Mouse (Mus musculus) stomach, embryonic 16.5 days (tissue): ENCODE measurements around the gene Ifna5. TPM values are rescaled to one million over a fixed set of nuclear protein-coding genes. Genes with fewer than 3 reads are reported as not detected.

Experiments
- ATAC-seq: fragments of 200-750 bp; cut with Nextera tagmentation; 2 replicates; pipeline ENCODE4 v1.8.0; 2017; ENCODE audit warnings: moderate number of reproducible peaks, moderate TSS enrichment; ENCODE audit not compliant: insufficient read depth, low FRiP score
- H3K27ac ChIP-seq: fragments of 300-500 bp; sonication (generic); 2 replicates; pipeline ENCODE4 v1.5.1; 2014; ENCODE audit warnings: low read length
- H3K27me3 ChIP-seq: fragments of 300-500 bp; sonication (generic); 2 replicates; pipeline ENCODE4 v1.6.1; 2014; ENCODE audit warnings: low read length, control low read depth, mixed read lengths; ENCODE audit not compliant: control insufficient read depth, insufficient read depth
- H3K36me3 ChIP-seq: fragments of 300-500 bp; sonication (generic); 2 replicates; pipeline ENCODE4 v1.6.1; 2014; ENCODE audit warnings: low read length; ENCODE audit not compliant: control insufficient read depth, insufficient read depth
- H3K4me1 ChIP-seq: fragments of 300-500 bp; sonication (generic); 2 replicates; pipeline ENCODE4 v1.6.1; 2014; ENCODE audit warnings: low read length, control low read depth, mixed read lengths; ENCODE audit not compliant: control insufficient read depth, insufficient read depth
- H3K4me2 ChIP-seq: fragments of 300-500 bp; sonication (generic); 2 replicates; pipeline ENCODE4 v1.6.1; 2014; ENCODE audit warnings: low read depth, low read length, mixed read lengths
- H3K4me3 ChIP-seq: fragments of 300-500 bp; sonication (generic); replicated peaks from 2 replicates; pipeline ENCODE4 v1.5.1; 2014; ENCODE audit warnings: mild to moderate bottlenecking, low read length
- H3K9ac ChIP-seq: fragments of 300-500 bp; sonication (generic); 2 replicates; pipeline ENCODE4 v1.6.1; 2014; ENCODE audit warnings: low read length
- H3K9me3 ChIP-seq: fragments of 300-500 bp; sonication (generic); replicated peaks from 2 replicates; pipeline ENCODE4 v1.6.1; 2016; ENCODE audit warnings: low read length, control low read depth; ENCODE audit not compliant: control insufficient read depth
- WGBS: fragments of 180-500 bp; shearing (Covaris S2); extraction: QIAGEN DNeasy Blood & Tissue Kit; methylation state at CpG from one replicate; pipeline ENCODE4 v1.1.7; 2014; 5-methylcytosine and 5-hydroxymethylcytosine counted together
- polyA plus RNA-seq: library from polyadenylated mRNA; unstranded; fragments of >200 nt; fragmentation: Nextera tagmentation; extraction: Ambion mirVana; gene quantifications from 2 replicates; pipeline ENCODE4 v1.2.1, GENCODE M21; 2015

Gene Ifna5
- polyA plus RNA-seq, 1 experiment from 2014 or later: not detected

DNA sequence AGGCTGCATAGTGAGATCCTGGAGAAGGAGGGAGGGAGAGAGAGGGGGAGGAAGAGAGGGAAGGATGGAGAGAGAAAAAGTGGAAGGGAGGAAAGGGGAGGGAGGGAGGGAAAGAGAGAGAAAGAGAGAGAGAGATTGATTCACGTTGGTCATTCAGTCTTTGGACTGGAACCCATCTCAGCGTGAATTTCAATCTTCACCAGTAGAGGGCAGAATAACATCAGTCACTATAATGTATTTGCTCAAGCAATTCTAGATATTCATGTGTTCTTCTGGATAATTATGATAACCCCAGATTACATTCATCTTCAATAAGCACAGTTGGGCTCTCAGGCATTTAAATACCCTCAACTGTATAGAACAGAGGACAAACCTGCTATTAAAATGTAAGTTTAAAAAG is 37.4 kb downstream of the Ifna5 start:
- H3K27me3 ChIP-seq: no peaks in the 10 kb centered on the region
- H3K4me1 ChIP-seq: peaks cover 3% of the 10 kb centered on the region; the same call in 1 of the 2 replicates
- H3K4me2 ChIP-seq: no peak overlapping the region
- H3K9me3 ChIP-seq: no peaks in the 10 kb centered on the region
- no peak overlapping the region for H3K27ac ChIP-seq
- WGBS: 0% methylated on average over 2 of the region's 2 CpGs
- no peak overlapping the region for H3K4me3 ChIP-seq
- no peaks in the 10 kb centered on the region for H3K36me3 ChIP-seq
- H3K9ac ChIP-seq: no peak overlapping the region
- no peak for ATAC-seq

DNA sequence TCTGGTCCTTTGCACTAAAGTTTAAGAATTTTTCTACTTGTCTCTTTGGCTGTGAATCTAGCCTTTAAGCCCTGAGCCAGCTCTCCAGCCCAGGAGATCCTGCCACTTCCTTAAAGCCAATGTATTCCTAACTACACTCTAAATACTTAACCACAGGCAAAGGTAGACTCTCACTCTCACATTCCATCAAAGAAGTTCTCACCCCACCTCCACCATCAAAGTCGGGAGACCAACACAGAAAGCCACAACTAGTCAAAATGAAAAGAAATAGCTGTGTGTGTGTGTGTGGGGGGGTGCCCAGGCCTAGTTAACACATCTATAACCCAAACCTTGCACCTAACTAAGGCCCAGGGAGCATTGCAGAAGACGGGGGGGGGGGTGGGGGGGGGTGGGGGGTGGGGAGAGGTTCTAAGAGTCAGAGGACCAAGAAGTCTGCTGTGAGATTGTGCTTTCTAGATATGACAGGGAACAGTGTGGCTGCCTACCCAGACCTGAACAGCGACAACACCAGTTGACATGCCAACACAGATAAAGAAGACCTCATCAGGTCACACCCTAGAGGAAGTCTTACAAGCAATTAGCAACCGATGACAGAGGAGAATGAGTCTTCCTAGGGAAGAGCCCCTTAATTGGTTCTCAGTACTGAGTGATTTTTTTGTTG is 40.2 kb downstream of the Ifna5 start:
- H3K4me2 ChIP-seq: no peak overlapping the region
- no peaks in the 10 kb centered on the region for H3K36me3 ChIP-seq
- no peaks in the 10 kb centered on the region for H3K27me3 ChIP-seq
- no peaks in the 10 kb centered on the region for H3K4me1 ChIP-seq
- WGBS: 69% methylated on average over 4 of the region's 4 CpGs
- no peaks in the 10 kb centered on the region for H3K9me3 ChIP-seq
- H3K4me3 ChIP-seq: no peak overlapping the region
- ATAC-seq: 0 out of 2 replicates have a peak, but pooled peaks have one; percentile 45
- H3K27ac ChIP-seq: no peak overlapping the region
- H3K9ac ChIP-seq: no peak overlapping the region

DNA sequence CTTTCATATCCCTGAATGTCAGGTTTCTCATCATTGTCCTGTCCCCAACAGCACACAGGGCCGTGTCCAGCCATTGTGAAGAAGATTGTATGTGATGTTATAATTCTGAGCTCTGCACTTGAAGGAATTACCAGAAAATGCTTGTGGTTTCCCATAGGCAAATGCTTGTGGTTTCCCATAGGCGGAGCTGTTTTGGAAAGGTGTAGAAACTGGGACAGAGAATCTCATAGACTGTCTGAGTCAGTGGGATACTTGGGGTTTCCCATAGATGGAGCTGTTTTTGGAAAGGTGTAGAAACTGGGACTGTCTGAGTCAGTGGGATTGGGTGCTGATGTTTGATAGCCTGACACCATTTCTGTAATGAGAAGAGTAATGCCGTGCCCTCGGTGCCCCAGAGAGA is 41.2 kb downstream of the Ifna5 start:
- no peaks in the 10 kb centered on the region for H3K27me3 ChIP-seq
- no peak overlapping the region for H3K27ac ChIP-seq
- H3K9me3 ChIP-seq: no peaks in the 10 kb centered on the region
- H3K4me2 ChIP-seq: no peak overlapping the region
- no peaks in the 10 kb centered on the region for H3K4me1 ChIP-seq
- WGBS: 81% methylated on average over 4 of the region's 4 CpGs
- H3K9ac ChIP-seq: no peak overlapping the region
- no peak for ATAC-seq
- no peak overlapping the region for H3K4me3 ChIP-seq
- no peaks in the 10 kb centered on the region for H3K36me3 ChIP-seq

- H3K9ac ChIP-seq: no peak overlapping the region
- H3K27me3 ChIP-seq: no peaks in the 10 kb centered on the region
- no peak overlapping the region for H3K4me3 ChIP-seq
- H3K9me3 ChIP-seq: no peaks in the 10 kb centered on the region
- WGBS: 38% methylated on average over 10 of the region's 10 CpGs
- no peaks in the 10 kb centered on the region for H3K36me3 ChIP-seq
- ATAC-seq: no peak
- H3K27ac ChIP-seq: no peak overlapping the region
- H3K4me1 ChIP-seq: no peaks in the 10 kb centered on the region
- no peak overlapping the region for H3K4me2 ChIP-seq
These were observed 42.9 kb downstream of the Ifna5 start for GRCm38 (mm10) chr4:88878246-88878645.

GRCm38 (mm10) chr4:88878772-88879171 is 43.4 kb downstream of the Ifna5 start:
- Histone ChIP-seq H3K4me1 (no peaks in the 10 kb centered on the region), H3K4me3 (no peak overlapping the region), H3K9me3 (no peaks in the 10 kb centered on the region), H3K27me3 (no peaks in the 10 kb centered on the region), H3K36me3 (no peaks in the 10 kb centered on the region), H3K27ac (no peak overlapping the region), H3K9ac (no peak overlapping the region), H3K4me2 (no peak overlapping the region)
- 59% methylated on average over 4 of the region's 4 CpGs for WGBS
- ATAC-seq: no peak

- H3K9me3 ChIP-seq: no peaks in the 10 kb centered on the region
- H3K4me2 ChIP-seq: no peak within 1 kb of the TSS
- no peaks in the 10 kb centered on the region for H3K4me1 ChIP-seq
- ATAC-seq: no peak
- no peak within 1 kb of the TSS for H3K4me3 ChIP-seq
- H3K9ac ChIP-seq: no peak within 1 kb of the TSS
- no peaks in the 10 kb centered on the region for H3K27me3 ChIP-seq
- no peak within 1 kb of the TSS for H3K27ac ChIP-seq
- WGBS: 84% methylated on average over 8 of the region's 8 CpGs
- H3K36me3 ChIP-seq: no peaks in the 10 kb centered on the region
These were observed 44.8 kb downstream of the Ifna5 start, which contains the start of gene Ifne for GRCm38 (mm10) chr4:88880101-88880500. Ifne (minus strand) TSS chr4:88880201.

Other genes starting within 250 kb of the Ifna5 start
- gene Ifna9, start 243.1 kb upstream of the Ifna5 start, polyA plus RNA-seq: not detected in 2 replicates
- not detected in 2 replicates for gene Ifna12, start 232.1 kb upstream of the Ifna5 start, polyA plus RNA-seq
- gene C87499, start 201.1 kb upstream of the Ifna5 start, polyA plus RNA-seq: not detected in 2 replicates
- gene Ifna13, start 191.1 kb upstream of the Ifna5 start, polyA plus RNA-seq: not detected in 2 replicates
- not detected in 2 replicates for gene Ifna16, start 158.6 kb upstream of the Ifna5 start, polyA plus RNA-seq
- not detected in 2 replicates for gene Ifna2, start 151.6 kb upstream of the Ifna5 start, polyA plus RNA-seq
- not detected in 2 replicates for gene Ifnab, start 144.2 kb upstream of the Ifna5 start, polyA plus RNA-seq
- 0.36 and 0.51 TPM in 2 replicates for gene Gm26566, start 113.7 kb upstream of the Ifna5 start, polyA plus RNA-seq
- 83.6 and 87.9 TPM in 2 replicates for gene Klhl9, start 113.1 kb upstream of the Ifna5 start, polyA plus RNA-seq
- not detected in 2 replicates for gene Gm13271, start 80.7 kb upstream of the Ifna5 start, polyA plus RNA-seq
- 0.19 and 0.26 TPM in 2 replicates for gene Gm13283, start 75.4 kb upstream of the Ifna5 start, polyA plus RNA-seq
- gene Gm13290, start 61.7 kb upstream of the Ifna5 start, polyA plus RNA-seq: 0.59 and 0.89 TPM in 2 replicates
- gene Gm13289, start 58.6 kb upstream of the Ifna5 start, polyA plus RNA-seq: not detected in 2 replicates
- 0.28 TPM in 1 of 2 replicates, not detected in the other for gene Gm13272, start 55.7 kb upstream of the Ifna5 start, polyA plus RNA-seq
- 0.48 TPM in 1 of 2 replicates, not detected in the other for gene Ifnz, start 53.4 kb upstream of the Ifna5 start, polyA plus RNA-seq
- not detected in 2 replicates for gene Gm13276, start 49.8 kb upstream of the Ifna5 start, polyA plus RNA-seq
- gene Gm13277, start 46.9 kb upstream of the Ifna5 start, polyA plus RNA-seq: not detected in 2 replicates
- gene Gm13278, start 44.0 kb upstream of the Ifna5 start, polyA plus RNA-seq: not detected in 2 replicates
- not detected in 2 replicates for gene Gm13275, start 41.0 kb upstream of the Ifna5 start, polyA plus RNA-seq
- not detected in 2 replicates for gene Gm13279, start 38.1 kb upstream of the Ifna5 start, polyA plus RNA-seq
- 0.70 and 1.1 TPM in 2 replicates for gene Gm13285, start 35.9 kb upstream of the Ifna5 start, polyA plus RNA-seq
- gene Gm13287, start 32.3 kb upstream of the Ifna5 start, polyA plus RNA-seq: not detected in 2 replicates
- 0.06 and 0.15 TPM in 2 replicates for gene Gm13288, start 30.0 kb upstream of the Ifna5 start, polyA plus RNA-seq
- not detected in 2 replicates for gene Ifna7, start 19.3 kb upstream of the Ifna5 start, polyA plus RNA-seq
- not detected in 2 replicates for gene Ifna11, start 15.6 kb upstream of the Ifna5 start, polyA plus RNA-seq
- gene Ifna6, start 8.1 kb upstream of the Ifna5 start, polyA plus RNA-seq: not detected in 2 replicates
- gene Ifna4, start 6.3 kb downstream of the Ifna5 start, polyA plus RNA-seq: not detected in 2 replicates
- gene Ifna1, start 14.6 kb downstream of the Ifna5 start, polyA plus RNA-seq: not detected in 2 replicates
- gene Ifne, start 44.7 kb downstream of the Ifna5 start, polyA plus RNA-seq: not detected in 2 replicates